Mouse (Mus musculus) heart, embryonic 11.5 days (tissue): Measurements from ENCODE around the gene Hs3st6. TPM values are rescaled to one million over a fixed set of nuclear protein-coding genes. Genes with fewer than 3 reads are reported as not detected.

Experiments used
- ATAC-seq: fragments of 200-750 bp; cut with Nextera tagmentation; replicated peaks from 2 replicates; pipeline ENCODE4 v1.8.0; 2017; ENCODE audit warnings: moderate library complexity; ENCODE audit not compliant: insufficient number of reproducible peaks, low FRiP score, low TSS enrichment
- H3K27ac ChIP-seq: fragments of 300-500 bp; sonication (generic); 2 replicates; pipeline ENCODE4 v1.5.1; 2014; ENCODE audit warnings: mild to moderate bottlenecking, low read depth, low read length
- H3K27me3 ChIP-seq: fragments of 300-500 bp; sonication (generic); 2 replicates; pipeline ENCODE4 v1.6.1; 2014; ENCODE audit warnings: mild to moderate bottlenecking, low read length, mixed read lengths; ENCODE audit not compliant: control insufficient read depth, insufficient read depth
- H3K36me3 ChIP-seq: fragments of 300-500 bp; sonication (generic); 2 replicates; pipeline ENCODE4 v1.6.1; 2014; ENCODE audit warnings: mild to moderate bottlenecking, low read length, moderate library complexity, mixed read lengths; ENCODE audit not compliant: control insufficient read depth, insufficient read depth
- H3K4me1 ChIP-seq: fragments of 300-500 bp; sonication (generic); 2 replicates; pipeline ENCODE4 v1.6.1; 2014; ENCODE audit warnings: low read length; ENCODE audit not compliant: control insufficient read depth, insufficient read depth
- H3K4me2 ChIP-seq: fragments of 300-500 bp; sonication (generic); 2 replicates; pipeline ENCODE4 v1.6.1; 2014; ENCODE audit warnings: mild to moderate bottlenecking, moderate library complexity
- H3K4me3 ChIP-seq: fragments of 300-500 bp; sonication (generic); 2 replicates; pipeline ENCODE4 v1.5.1; 2014; ENCODE audit warnings: low read depth, low read length
- H3K9ac ChIP-seq: fragments of 300-500 bp; sonication (generic); 2 replicates; pipeline ENCODE4 v1.6.1; 2014; ENCODE audit warnings: mild to moderate bottlenecking, low read depth, low read length, moderate library complexity
- H3K9me3 ChIP-seq: fragments of 300-500 bp; sonication (generic); replicated peaks from 2 replicates; pipeline ENCODE4 v1.6.1; 2016; ENCODE audit warnings: low read length; ENCODE audit not compliant: control insufficient read depth
- WGBS: fragments of 180-500 bp; shearing (Covaris S2); extraction: QIAGEN DNeasy Blood & Tissue Kit; methylation state at CpG from one replicate; pipeline ENCODE4 v1.1.7; 2014; ENCODE audit not compliant: insufficient replicate concordance; 5-methylcytosine and 5-hydroxymethylcytosine counted together
- polyA plus RNA-seq: library from polyadenylated mRNA; unstranded; fragments of >200 nt; fragmentation: Nextera tagmentation; extraction: Ambion mirVana; gene quantifications from 2 replicates; pipeline ENCODE4 v1.2.1, GENCODE M21; 2014

Gene Hs3st6
- polyA plus RNA-seq, 1 experiment from 2014 or later, result 0.34 TPM

DNA sequence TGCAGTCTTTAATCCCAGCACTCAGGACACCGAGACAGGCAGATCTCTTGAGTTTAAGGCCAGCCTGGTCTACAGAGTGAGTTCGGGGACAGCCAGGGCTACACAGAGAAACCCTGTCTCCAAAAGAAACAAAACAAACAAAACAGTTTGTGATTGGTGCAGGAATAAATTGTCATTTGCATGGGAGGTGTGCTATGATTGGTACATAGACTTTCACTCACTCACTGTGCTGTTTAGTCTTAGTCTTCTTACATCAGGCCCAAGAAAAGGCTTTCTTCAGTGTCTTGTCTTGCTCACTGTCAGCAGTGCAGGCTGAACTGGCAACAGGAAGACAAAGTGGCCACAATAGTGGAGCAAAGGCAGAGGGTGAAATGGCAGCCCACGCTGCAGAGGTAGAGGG, 8.4 kb upstream of the Hs3st6 start:
- no peak overlapping the region for H3K4me2 ChIP-seq
- no peaks in the 10 kb centered on the region for H3K9me3 ChIP-seq
- ATAC-seq, result no peak
- 67% methylated on average over 3 of the region's 3 CpGs for WGBS
- H3K4me3 ChIP-seq, result no peak overlapping the region
- H3K27ac ChIP-seq, result no peak overlapping the region
- H3K4me1 ChIP-seq, result no peaks in the 10 kb centered on the region
- H3K27me3 ChIP-seq, result peaks cover 2% of the 10 kb centered on the region; the same call in 1 of the 2 replicates
- no peak overlapping the region for H3K9ac ChIP-seq
- no peaks in the 10 kb centered on the region for H3K36me3 ChIP-seq

DNA sequence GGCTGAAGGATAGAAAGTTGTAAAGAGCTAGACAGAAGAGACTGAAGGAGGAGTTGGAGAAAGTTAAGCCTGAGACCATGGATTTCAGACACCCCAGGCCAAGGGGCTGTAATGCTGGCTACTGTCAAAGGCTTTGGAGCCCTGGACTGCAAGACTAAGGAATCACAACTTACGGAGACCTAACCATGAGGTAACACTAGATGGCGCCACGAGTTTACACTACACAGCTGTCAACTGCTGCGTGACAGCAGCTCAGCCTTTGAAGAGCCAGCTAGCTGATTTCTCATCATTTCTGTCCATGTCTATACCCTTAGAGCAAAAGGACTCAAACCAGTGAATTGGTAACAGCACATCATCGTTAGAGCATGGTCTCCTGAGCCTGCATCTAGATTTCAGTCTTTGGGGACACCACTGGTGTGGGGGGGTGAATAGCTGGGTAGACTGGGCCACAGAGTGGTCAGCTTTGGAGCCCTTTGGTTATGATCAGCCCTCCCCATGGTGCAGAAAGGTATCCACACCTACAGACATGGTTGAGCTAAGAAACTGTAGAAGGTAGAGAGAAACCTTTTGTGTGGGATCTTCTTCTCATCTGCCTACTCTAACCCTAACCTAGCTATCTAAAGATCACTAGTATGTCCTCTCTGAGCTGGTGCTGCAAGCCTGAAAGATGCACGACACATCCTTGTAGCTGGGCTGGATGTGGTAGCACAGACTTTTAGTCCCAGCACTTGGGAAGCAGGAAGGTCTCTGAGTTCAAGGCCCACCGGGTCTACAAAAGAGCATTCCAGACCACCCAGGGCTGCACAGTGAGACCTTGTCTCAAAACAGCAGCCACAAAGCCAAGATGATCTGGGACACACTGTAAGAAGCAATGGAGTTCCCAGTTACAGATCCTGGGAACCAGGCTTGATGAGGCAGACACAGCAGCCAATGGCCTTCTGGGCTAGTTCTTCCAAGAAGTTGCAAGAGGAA, 7.0 kb upstream of the Hs3st6 start:
- Histone ChIP-seq H3K4me1 (no peaks in the 10 kb centered on the region), H3K9ac (no peak overlapping the region), H3K9me3 (no peaks in the 10 kb centered on the region), H3K4me3 (no peak overlapping the region), H3K36me3 (no peaks in the 10 kb centered on the region), H3K4me2 (no peak overlapping the region), H3K27me3 (peaks cover 12% of the 10 kb centered on the region), H3K27ac (no peak overlapping the region)
- 0 out of 2 replicates have a peak, but pooled peaks have one; percentile 46 for ATAC-seq
- 19% methylated on average over 7 of the region's 7 CpGs for WGBS

- Histone ChIP-seq H3K4me2 (no peak overlapping the region), H3K4me3 (no peak overlapping the region), H3K9ac (no peak overlapping the region), H3K4me1 (no peaks in the 10 kb centered on the region), H3K27ac (no peak overlapping the region), H3K36me3 (no peaks in the 10 kb centered on the region), H3K9me3 (no peaks in the 10 kb centered on the region), H3K27me3 (peaks cover 22% of the 10 kb centered on the region)
- 41% methylated on average over 4 of the region's 4 CpGs for WGBS
- ATAC-seq, result no peak
These were observed 5.8 kb upstream of the Hs3st6 start for GRCm38 (mm10) chr17:24746986-24747385.

DNA sequence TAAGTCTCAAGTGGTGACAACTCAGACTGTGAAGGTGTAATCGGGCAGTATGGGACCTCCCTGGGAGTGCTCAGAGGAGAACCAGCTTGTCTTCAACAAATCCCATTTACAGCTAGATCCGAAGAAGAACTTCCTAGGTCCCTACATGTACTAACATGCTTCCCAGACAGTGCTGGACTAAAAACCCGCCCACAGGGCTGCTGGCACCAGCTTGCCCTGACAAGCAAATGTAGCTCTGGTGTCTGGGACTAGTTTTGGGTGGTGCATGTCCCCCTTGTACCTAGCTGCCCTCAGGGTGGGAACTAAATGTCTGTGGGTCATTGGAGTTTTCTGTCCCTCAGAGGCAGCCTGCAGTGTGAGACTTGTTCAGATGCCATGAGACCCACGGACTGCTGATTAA, 1.3 kb upstream of the Hs3st6 start:
- H3K36me3 ChIP-seq, result no peaks in the 10 kb centered on the region
- H3K9me3 ChIP-seq, result no peaks in the 10 kb centered on the region
- 18% methylated on average over 4 of the region's 4 CpGs for WGBS
- peaks cover 62% of the 10 kb centered on the region for H3K27me3 ChIP-seq
- H3K4me3 ChIP-seq, result no peak overlapping the region
- H3K4me1 ChIP-seq, result peaks cover 10% of the 10 kb centered on the region; the same call in 1 of the 2 replicates
- no peak overlapping the region for H3K27ac ChIP-seq
- no peak for ATAC-seq
- no peak overlapping the region for H3K9ac ChIP-seq
- H3K4me2 ChIP-seq, result no peak overlapping the region

DNA sequence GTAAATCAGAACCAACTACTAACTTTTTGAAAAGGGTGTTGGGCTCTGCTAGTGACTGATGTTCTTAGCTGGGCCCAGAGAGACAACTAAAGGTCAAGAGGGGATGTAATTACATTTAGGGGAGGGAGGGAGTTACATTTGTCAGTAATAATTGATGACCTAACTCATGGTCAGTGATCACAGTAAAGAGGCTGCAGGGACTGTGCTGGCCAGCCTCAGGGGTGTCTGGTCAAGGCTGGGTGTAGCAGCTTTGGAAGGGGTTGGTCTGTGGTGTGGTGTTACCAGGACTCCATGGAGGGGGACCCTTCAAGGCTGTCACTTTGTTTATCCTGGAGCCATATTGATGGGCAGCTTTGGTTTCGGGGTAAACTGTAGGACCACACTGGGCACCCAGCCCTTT, 4.6 kb downstream of the Hs3st6 start:
- Histone ChIP-seq H3K27me3 (peaks cover 38% of the 10 kb centered on the region), H3K4me2 (no peak overlapping the region), H3K9me3 (no peaks in the 10 kb centered on the region), H3K4me3 (no peak overlapping the region), H3K4me1 (peaks cover 10% of the 10 kb centered on the region), H3K9ac (no peak overlapping the region), H3K36me3 (no peaks in the 10 kb centered on the region), H3K27ac (no peak overlapping the region)
- no peak for ATAC-seq
- WGBS, result 73% methylated on average over 1 of the region's 1 CpGs

DNA sequence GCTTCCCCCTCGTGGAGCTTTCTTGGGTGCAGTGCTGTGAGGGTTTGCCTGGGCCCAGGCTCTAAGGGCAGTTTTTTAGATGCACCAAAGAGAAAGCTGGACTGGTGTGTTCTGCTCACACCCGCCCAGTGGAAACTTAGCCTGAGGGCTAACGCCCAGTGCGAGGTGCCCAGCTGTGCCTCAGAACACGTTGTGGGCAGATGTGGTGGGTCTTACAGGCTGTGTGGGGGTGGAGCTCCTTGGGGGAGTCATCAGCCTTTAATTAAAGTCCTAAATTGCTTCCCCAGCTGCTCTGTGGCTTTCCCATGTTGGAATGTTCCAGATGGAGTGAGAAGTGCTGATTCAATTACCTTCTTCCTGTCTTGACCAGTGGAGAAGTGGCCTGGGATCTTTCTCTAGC, 8.3 kb downstream of the Hs3st6 start:
- 68% methylated on average over 5 of the region's 5 CpGs for WGBS
- Histone ChIP-seq H3K9me3 (no peaks in the 10 kb centered on the region), H3K27me3 (peaks cover 2% of the 10 kb centered on the region), H3K4me3 (no peak overlapping the region), H3K36me3 (no peaks in the 10 kb centered on the region), H3K4me1 (peaks cover 10% of the 10 kb centered on the region), H3K4me2 (no peak overlapping the region), H3K9ac (no peak overlapping the region), H3K27ac (no peak overlapping the region)
- ATAC-seq, result no peak

DNA sequence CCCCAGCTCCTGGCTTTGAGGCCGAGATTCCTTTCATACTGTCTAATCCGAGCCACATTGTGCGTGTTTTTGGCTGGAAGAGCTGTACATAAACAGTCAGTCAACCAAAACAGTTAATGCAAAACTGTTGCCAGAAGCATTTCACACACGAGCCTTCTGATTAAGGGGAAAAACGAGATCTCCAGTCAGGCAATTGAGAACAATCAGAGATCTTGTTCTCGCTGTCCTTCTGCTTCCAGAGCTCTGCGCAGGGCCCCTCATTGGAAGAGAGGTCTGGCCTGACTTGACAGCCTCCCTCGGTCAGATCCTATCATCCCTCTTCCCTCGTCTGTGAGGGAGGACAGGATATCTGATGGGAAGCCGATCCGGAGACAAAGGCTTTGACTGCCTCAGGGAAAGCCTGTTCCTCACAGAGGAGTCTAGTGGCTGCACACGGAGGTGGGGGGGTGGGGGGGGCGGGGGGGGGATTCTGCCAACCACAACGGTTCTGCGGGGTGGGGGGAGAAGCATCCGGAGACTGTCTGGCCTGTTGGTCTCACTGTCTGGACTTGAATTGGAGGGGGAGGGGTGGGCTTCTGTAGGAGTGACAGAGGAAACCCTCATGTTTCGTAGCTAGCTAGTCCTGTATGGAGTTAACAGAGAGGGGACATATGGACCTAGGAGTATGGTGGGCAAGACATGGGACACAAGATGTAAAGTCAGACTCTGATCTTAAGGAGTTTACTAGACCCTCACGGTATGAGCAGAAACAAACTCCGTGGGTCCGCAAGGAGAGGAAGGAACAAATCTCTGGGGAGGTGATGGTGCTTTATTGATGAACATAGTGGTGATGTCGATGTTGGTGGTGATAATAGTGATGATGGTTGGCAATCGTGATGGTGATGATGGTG, 12.5 kb downstream of the Hs3st6 start:
- no peak overlapping the region for H3K27ac ChIP-seq
- WGBS, result 43% methylated on average over 21 of the region's 22 CpGs
- 0 out of 2 replicates have a peak, but pooled peaks cover 7% of the 10 kb centered on the region for H3K27me3 ChIP-seq
- H3K9ac ChIP-seq, result no peak overlapping the region
- H3K36me3 ChIP-seq, result no peaks in the 10 kb centered on the region
- H3K4me3 ChIP-seq, result no peak overlapping the region
- peaks cover 14% of the 10 kb centered on the region for H3K4me1 ChIP-seq
- no peaks in the 10 kb centered on the region for H3K9me3 ChIP-seq
- peak overlapping the region; percentile 38 for H3K4me2 ChIP-seq
- ATAC-seq, result no peak

DNA sequence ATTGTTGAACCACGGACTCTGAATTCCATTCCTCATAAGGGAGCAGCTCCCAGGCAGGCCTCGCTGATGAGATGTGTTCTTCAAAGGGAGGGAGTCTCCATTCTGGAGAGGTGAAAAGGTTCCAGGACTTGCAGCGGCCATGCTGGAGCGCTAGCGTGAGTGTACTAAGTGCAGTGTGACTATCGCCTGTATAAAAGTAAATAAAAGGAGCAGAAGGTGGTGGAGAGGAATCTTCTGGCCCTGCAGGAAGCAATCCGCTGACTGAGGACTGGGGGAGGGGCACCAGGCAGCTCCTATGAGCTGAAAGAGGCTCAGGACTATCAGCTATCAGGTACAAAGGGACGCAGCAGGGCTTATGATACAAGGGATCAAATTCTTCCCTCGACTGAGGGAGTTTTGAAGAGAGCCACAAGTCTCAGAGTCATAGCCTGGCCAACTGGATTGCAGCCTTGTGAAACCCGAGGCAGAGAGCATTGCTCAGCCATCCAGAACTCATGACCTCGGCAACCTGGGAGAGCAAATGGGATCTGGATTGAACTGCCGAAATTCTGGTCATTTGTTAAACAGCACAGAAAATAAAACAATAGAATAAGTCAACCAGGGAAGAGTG, 13.6 kb downstream of the Hs3st6 start:
- no peak overlapping the region for H3K4me3 ChIP-seq
- H3K9me3 ChIP-seq, result no peaks in the 10 kb centered on the region
- 0 out of 2 replicates have a peak, but pooled peaks cover 7% of the 10 kb centered on the region for H3K27me3 ChIP-seq
- ATAC-seq, result no peak
- 23% methylated on average over 12 of the region's 12 CpGs for WGBS
- H3K36me3 ChIP-seq, result no peaks in the 10 kb centered on the region
- H3K27ac ChIP-seq, result no peak overlapping the region
- peaks cover 14% of the 10 kb centered on the region for H3K4me1 ChIP-seq
- no peak overlapping the region for H3K4me2 ChIP-seq
- no peak overlapping the region for H3K9ac ChIP-seq
